Mouse (Mus musculus): Measurements from ENCODE around the gene Efcab5.
"Not testable (repeated sequence)": the region's sequence is repeated elsewhere in the genome, so short reads cannot be mapped to it uniquely, and the experiment has no call there.

Gene Efcab5

GRCm38 (mm10) chr11:77096581-77096980, 92.2 kb downstream of the Efcab5 start:
- DNase-seq (ENCODE audit: low spot score) = no peak

DNA sequence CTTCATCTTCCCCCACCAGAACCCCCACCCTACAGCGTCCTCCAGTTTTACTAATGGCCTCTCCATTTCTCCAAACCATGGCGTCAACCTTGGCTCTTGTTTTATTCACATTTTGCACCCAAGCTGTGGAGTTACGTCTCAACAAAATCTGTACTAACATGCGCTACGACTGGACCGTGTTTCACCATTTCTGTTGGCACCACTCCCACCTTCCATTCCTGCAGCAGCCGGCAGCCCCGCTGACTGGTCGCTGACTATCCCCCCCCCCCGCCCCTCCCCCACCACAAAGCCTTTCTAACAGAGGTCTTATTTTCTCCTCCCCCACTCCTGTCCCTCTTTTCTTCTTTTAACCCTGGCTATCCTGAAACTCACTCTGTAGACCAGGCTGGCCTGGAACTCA, 93.6 kb downstream of the Efcab5 start:
- no peak for DNase-seq (ENCODE audit: low spot score)

GRCm38 (mm10) chr11:77094136-77094535, 94.6 kb downstream of the Efcab5 start:
- no peak for DNase-seq (ENCODE audit: low spot score)

DNA sequence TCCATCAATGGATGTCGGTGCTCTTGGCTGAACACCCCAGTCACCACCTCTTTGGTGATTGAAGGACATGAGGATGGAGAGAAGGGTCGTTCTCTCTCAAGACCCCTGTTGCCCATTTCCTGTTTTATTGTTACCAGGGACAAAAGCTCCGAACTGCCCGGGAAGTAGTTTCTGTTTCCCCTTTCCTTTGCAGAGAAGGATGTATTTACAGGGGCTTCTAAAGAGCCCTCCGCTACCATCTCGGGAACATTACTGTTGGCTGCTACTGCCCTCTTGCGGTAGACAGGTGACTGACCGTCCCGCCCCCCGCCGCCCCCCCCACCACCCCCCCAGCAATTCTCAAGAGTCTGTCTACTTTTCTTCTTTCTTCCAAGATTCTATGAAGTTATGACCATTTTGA, 95.6 kb downstream of the Efcab5 start:
- peak; percentile 19 for DNase-seq (ENCODE audit: low spot score)

GRCm38 (mm10) chr11:77089162-77089561, 99.6 kb downstream of the Efcab5 start:
- no peak for DNase-seq (ENCODE audit: low spot score)

DNA sequence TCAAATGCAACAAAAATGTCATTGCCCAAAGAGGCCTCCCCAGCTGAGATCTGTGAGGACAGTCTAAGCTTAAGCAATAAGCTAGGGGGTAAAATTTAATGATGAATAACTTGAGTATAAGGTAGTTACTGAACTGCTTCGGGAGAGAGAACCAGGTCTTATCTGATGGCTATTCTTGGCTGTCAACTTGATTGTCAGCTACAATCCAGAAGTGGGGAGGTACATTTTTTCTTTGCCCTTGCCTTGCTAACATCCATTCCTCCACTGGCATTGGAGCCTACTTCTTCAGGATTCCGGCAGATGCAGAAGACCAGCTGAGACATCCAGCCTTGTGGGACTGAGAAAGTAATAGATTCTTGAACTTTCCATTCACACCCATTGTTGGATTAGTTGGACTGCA, 101.8 kb downstream of the Efcab5 start:
- no peak for DNase-seq (ENCODE audit: low spot score)

DNA sequence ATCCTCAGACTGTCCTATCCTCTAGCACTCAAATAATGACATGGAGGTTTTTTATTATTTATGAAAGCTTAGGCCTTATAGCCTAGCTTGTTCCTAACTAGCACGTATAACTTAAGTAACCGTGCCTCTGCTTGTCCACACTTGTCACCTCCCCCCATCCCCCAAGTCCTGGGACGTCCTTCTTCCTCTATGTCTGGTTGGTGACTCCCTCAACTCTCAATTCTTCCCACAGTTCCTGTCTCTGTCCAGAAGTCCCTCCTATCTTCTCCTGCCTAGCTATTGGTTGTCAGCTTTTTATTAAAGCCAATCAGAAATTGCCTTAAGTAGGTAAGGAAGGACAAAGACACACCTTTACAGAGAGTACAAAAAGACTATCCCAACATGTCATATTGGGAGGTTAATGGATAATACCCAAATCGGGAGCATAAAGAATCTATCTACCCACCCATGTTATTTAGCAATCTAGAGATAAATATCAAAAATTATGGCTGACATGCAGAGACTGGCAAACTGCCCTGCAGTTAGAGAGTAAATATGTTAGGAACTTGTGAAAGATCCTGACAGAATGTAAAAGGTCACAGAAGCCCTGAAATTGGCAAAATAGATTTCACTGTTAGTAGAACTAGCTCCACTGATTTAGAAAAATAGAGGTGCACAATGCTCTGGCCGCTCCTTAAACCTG, 104.6 kb downstream of the Efcab5 start:
- no peak for DNase-seq (ENCODE audit: low spot score)

GRCm38 (mm10) chr11:77079361-77079760, 109.4 kb downstream of the Efcab5 start:
- DNase-seq (ENCODE audit: low spot score) = no peak

GRCm38 (mm10) chr11:77078273-77079134, 110.3 kb downstream of the Efcab5 start, which contains the start of gene Nsrp1:
Gene Nsrp1, minus strand, starts transcription at chr11:77078435.
- DNase-seq (ENCODE audit: low spot score) = peak; percentile 89

- no peak for DNase-seq (ENCODE audit: low spot score)
Measured at GRCm38 (mm10) chr11:77077792-77078191, 111.0 kb downstream of the Efcab5 start.

DNA sequence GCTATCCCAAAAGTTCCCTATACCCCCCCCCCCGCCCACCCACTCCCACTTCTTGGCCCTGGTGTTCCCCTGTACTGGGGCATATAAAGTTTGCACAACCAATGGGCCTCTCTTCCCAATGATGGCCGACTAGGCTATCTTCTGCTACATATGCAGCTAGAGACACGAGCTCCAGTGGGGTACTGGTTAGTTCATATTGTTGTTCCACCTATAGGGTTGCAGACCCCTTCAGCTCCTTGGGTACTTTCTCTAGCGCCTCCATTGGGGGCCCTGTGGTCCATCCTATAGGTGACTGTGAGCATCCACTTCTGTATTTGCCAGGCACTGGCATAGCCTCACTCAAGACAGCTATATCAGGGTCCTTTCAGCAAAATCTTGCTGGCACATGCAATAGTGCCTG, 111.4 kb downstream of the Efcab5 start:
- not testable (repeated sequence) for DNase-seq (ENCODE audit: low spot score)

DNA sequence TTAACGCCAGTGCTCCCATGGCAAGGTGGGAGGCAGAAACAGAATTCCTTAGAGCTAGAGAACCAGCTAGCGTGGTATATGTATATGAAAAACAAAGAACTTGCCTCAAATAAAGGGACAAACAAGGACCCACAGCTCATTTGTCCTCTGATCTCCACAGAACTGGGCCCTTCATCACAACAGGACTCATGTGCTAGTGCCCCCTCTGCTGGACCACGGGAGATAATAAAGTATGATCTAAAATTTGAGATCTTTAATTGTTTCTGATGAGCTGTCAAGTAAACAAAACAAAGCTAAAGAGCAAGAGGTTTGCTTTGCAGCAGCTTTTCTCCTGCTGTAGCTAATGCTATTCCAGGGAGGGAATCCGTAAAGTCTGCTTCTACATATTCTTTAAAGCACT, 118.0 kb downstream of the Efcab5 start:
- DNase-seq (ENCODE audit: low spot score) = no peak

- no peak for DNase-seq (ENCODE audit: low spot score)
Measured at GRCm38 (mm10) chr11:77068825-77069224, 119.9 kb downstream of the Efcab5 start.

DNA sequence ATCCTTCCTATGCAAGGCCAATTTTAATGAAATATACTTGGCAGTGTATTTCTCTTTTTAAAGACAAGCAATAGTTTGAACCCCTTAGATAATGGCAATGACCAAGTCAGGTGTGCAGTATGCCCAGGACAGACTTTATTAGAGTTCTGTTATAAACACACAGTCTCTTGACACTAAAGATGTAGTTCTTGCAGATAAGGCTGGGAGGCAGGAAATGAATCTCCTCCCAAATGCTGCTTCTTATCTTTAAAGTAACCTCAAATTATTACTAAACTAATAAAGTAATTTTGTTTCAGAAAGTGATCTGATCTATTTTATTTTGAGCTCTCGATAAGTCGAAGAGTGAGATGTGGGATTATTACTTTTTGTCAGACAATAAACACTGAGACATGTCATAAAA, 125.4 kb downstream of the Efcab5 start:
- DNase-seq (ENCODE audit: low spot score) = no peak

DNA sequence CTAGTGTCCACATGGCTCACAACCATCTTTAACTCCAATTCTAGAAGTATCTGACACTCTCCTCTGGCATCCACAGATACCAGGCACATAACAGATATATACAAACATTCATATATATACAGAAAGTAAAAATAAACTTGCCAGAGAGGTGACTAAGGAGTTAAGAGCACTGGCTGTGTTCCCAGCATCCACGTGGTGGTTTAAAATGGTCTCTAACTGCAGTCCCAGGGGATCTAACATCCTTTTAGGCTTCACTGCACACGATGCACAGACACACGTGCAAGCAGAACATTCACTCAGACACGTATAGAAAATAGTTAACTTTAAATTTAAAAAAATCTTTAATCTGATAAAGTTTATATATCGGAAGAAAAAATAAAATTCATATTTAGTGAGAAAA, 126.8 kb downstream of the Efcab5 start:
- DNase-seq (ENCODE audit: low spot score) = no peak

- DNase-seq (ENCODE audit: low spot score) = no peak
Measured at GRCm38 (mm10) chr11:77042816-77043215, 146.0 kb downstream of the Efcab5 start.

- DNase-seq (ENCODE audit: low spot score) = no peak
Measured at GRCm38 (mm10) chr11:77041891-77042290, 146.9 kb downstream of the Efcab5 start.
